Mouse (Mus musculus): ENCODE measurements at regions not wholly inside any gene's neighbourhood (a gene's known extent, or its start where the extent isn't known, plus 50 kb on each side); places are given as distances from the start of the nearest gene placed in this dataset.

DNA sequence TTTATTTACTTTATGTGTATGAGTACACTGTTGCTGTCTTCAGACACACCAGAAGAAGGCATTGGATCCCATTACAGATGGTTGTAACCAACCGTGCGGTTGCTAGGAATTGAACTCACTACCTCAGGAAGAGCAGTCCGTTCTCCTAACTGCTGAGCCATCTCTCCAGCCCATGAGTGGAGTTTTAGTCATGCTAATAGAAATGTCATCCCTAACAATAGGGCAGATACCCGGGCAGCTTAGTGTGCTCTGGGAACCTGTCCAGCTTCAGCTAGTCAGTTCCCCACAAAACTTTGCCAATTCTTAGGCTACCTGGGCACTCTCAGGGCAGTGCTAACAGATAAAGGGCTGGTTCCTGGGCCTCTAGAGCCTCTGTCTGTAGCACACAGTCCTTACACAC lies 503.9 kb upstream of the Tmem132c start:
- TF ChIP-seq CTCF (IDR thresholded peaks at IDR 0.05; ENCODE audit: insufficient read depth, low read length) (no peak), POLR2A (IDR thresholded peaks at IDR 0.05; ENCODE audit: borderline replicate concordance, extremely low read depth, low read depth, low read length) (no peak)
